Mouse (Mus musculus): ENCODE results near the gene Junb.
A peak's percentile ranks its signal among the peaks of the same experiment; 100 is the strongest.

Junb gene

GRCm38 (mm10) chr8:84987388-84987787 is 8.9 kb upstream of the Junb start:
- DNase-seq, result no peak

- DNase-seq, result no peak
Measured at GRCm38 (mm10) chr8:84986379-84986945, 7.9 kb upstream of the Junb start.

GRCm38 (mm10) chr8:84985684-84986378 is 7.3 kb upstream of the Junb start:
- DNase-seq, result peak; percentile 96

GRCm38 (mm10) chr8:84985049-84985683 is 6.6 kb upstream of the Junb start:
- no peak for DNase-seq

- DNase-seq, result no peak
Measured at GRCm38 (mm10) chr8:84984294-84985048, 6.0 kb upstream of the Junb start.

- peak; percentile 56 for DNase-seq
Measured at GRCm38 (mm10) chr8:84982499-84983011, 4.0 kb upstream of the Junb start.

- peak; percentile 79 for DNase-seq
Measured at GRCm38 (mm10) chr8:84981644-84982498, 3.4 kb upstream of the Junb start.

- peak; percentile 87 for DNase-seq
Measured at GRCm38 (mm10) chr8:84980622-84981358, 2.3 kb upstream of the Junb start.

GRCm38 (mm10) chr8:84979599-84980421 is 1.3 kb upstream of the Junb start:
- DNase-seq, result peak; percentile 97

- DNase-seq, result peak; percentile 72
Measured at GRCm38 (mm10) chr8:84977435-84978247, 877 bp downstream of the Junb start.

- no peak for DNase-seq
Measured at GRCm38 (mm10) chr8:84976763-84977434, 1.6 kb downstream of the Junb start.

- DNase-seq, result peak; percentile 95
Measured at GRCm38 (mm10) chr8:84976031-84976762, 2.3 kb downstream of the Junb start.

- DNase-seq, result no peak
Measured at GRCm38 (mm10) chr8:84975434-84975833, 3.1 kb downstream of the Junb start.

- no peak for DNase-seq
Measured at GRCm38 (mm10) chr8:84974543-84975142, 3.9 kb downstream of the Junb start.

- DNase-seq, result no peak
Measured at GRCm38 (mm10) chr8:84973803-84974542, 4.5 kb downstream of the Junb start.

- DNase-seq, result no peak
Measured at GRCm38 (mm10) chr8:84973079-84973478, 5.4 kb downstream of the Junb start.

GRCm38 (mm10) chr8:84970913-84971312 is 7.6 kb downstream of the Junb start:
- DNase-seq, result peak; percentile 3
